Mouse (Mus musculus) lung, adult 2 months (tissue): Measurements from ENCODE around the gene B4galt1. TPM values are rescaled to one million over a fixed set of nuclear protein-coding genes. Genes with fewer than 3 reads are reported as not detected.
A peak's percentile ranks its signal among the peaks of the same experiment; 100 is the strongest.

ENCODE experiments used
- DNase-seq: peaks from one replicate; pipeline ENCODE4 v3.0.0; 2022
- H3K4me1 ChIP-seq: fragments of 200-500 bp; 2 replicates; pipeline ENCODE4 v1.6.1; 2011; ENCODE audit warnings: low read length; ENCODE audit not compliant: control insufficient read depth, insufficient read depth
- H3K4me3 ChIP-seq: fragments of 200-500 bp; replicated peaks from 2 replicates; pipeline ENCODE3; 2011; ENCODE audit warnings: low read depth, mild to moderate bottlenecking, control low read depth, low read length; ENCODE audit errors: extremely low read depth
- CTCF ChIP-seq: fragments of 200-500 bp; IDR thresholded peaks from 2 replicates; pipeline ENCODE4 v1.5.1; 2011; ENCODE audit warnings: mild to moderate bottlenecking, low read length, control low read depth; ENCODE audit not compliant: insufficient read depth
- POLR2A ChIP-seq: fragments of 200-500 bp; IDR thresholded peaks from 2 replicates; pipeline ENCODE4 v1.6.1; 2011; ENCODE audit warnings: low read depth, mild to moderate bottlenecking, control low read depth, low read length, borderline replicate concordance; ENCODE audit errors: extremely low read depth
- WGBS: fragments of 180-500 bp; shearing (Covaris S2); methylation state at CpG from one replicate; pipeline ENCODE4 v1.1.7; 2018; 5-methylcytosine and 5-hydroxymethylcytosine counted together
- polyA plus RNA-seq: library from polyadenylated mRNA; depleted of rRNA; stranded (reverse); fragments of >200 nt; gene quantifications from 2 replicates; pipeline ENCODE4 v1.2.3, GENCODE M21; 2012

Gene B4galt1
- polyA plus RNA-seq, 1 experiment = 44.6 TPM

- no peak for TF ChIP-seq POLR2A
- no peak for TF ChIP-seq CTCF
- no peak overlapping the region for H3K4me3 ChIP-seq
- 71% methylated on average over 11 of the region's 11 CpGs for WGBS
Observed at GRCm38 (mm10) chr4:40888839-40889238, 35.0 kb upstream of the B4galt1 start.

GRCm38 (mm10) chr4:40885883-40886282, 32.1 kb upstream of the B4galt1 start:
- TF ChIP-seq POLR2A = no peak
- no peak for TF ChIP-seq CTCF
- 57% methylated on average over 4 of the region's 4 CpGs for WGBS
- Histone ChIP-seq H3K4me3 (no peak overlapping the region), H3K4me1 (peaks cover 2% of the 10 kb centered on the region; the same call in 1 of the 2 replicates)
- no peak for DNase-seq

More at GRCm38 (mm10) chr4:40888839-40889238, 35.0 kb upstream of the B4galt1 start:
- no peak for DNase-seq
- H3K4me1 ChIP-seq = peaks cover 2% of the 10 kb centered on the region; the same call in 1 of the 2 replicates

- WGBS = 75% methylated on average over 2 of the region's 2 CpGs
- no peak for DNase-seq
- H3K4me1 ChIP-seq = peaks cover 2% of the 10 kb centered on the region; the same call in 1 of the 2 replicates
- TF ChIP-seq POLR2A (no peak), CTCF (no peak)
- no peak overlapping the region for H3K4me3 ChIP-seq
Observed at GRCm38 (mm10) chr4:40885166-40885525, 31.3 kb upstream of the B4galt1 start.

GRCm38 (mm10) chr4:40884282-40885165, 30.7 kb upstream of the B4galt1 start:
- TF ChIP-seq POLR2A (no peak), CTCF (no peak)
- Histone ChIP-seq H3K4me3 (no peak overlapping the region), H3K4me1 (no peaks in the 10 kb centered on the region)
- DNase-seq = no peak
- 67% methylated on average over 12 of the region's 12 CpGs for WGBS

- no peak overlapping the region for H3K4me3 ChIP-seq
- WGBS = 80% methylated on average over 10 of the region's 10 CpGs
- TF ChIP-seq POLR2A (no peak), CTCF (no peak)
- H3K4me1 ChIP-seq = no peaks in the 10 kb centered on the region
- DNase-seq = no peak
Observed at GRCm38 (mm10) chr4:40883200-40883599, 29.4 kb upstream of the B4galt1 start.

DNA sequence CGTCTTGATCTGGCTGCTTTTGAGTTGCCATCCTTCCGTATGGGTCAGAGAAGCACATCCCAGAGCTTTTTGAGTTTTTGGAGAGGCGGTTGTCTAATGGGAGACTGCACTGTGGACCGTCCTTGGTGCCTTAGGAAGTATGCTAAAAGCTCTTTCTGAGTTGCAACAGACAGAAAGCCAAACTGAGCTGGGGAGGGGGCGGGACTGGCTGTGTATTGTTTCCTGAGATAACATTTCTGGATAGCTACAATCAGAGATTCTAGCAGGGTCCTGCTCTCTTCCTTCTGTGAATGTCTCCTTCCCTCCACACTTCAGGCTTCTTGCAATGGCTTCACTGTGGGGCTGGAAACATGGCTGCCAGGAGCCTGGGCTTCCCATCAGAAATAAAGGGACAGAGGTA, 23.7 kb upstream of the B4galt1 start:
- H3K4me1 ChIP-seq = 0 out of 2 replicates have a peak, but pooled peaks cover 4% of the 10 kb centered on the region
- DNase-seq = no peak
- 51% methylated on average over 5 of the region's 5 CpGs for WGBS
- H3K4me3 ChIP-seq = no peak overlapping the region
- TF ChIP-seq POLR2A (no peak), CTCF (no peak)

GRCm38 (mm10) chr4:40876814-40877371, 23.1 kb upstream of the B4galt1 start:
- Histone ChIP-seq H3K4me1 (0 out of 2 replicates have a peak, but pooled peaks cover 4% of the 10 kb centered on the region), H3K4me3 (peak overlapping the region; percentile 22)
- 15% methylated on average over 12 of the region's 12 CpGs for WGBS
- TF ChIP-seq POLR2A (no peak), CTCF (no peak)
- peak; percentile 39 for DNase-seq

DNA sequence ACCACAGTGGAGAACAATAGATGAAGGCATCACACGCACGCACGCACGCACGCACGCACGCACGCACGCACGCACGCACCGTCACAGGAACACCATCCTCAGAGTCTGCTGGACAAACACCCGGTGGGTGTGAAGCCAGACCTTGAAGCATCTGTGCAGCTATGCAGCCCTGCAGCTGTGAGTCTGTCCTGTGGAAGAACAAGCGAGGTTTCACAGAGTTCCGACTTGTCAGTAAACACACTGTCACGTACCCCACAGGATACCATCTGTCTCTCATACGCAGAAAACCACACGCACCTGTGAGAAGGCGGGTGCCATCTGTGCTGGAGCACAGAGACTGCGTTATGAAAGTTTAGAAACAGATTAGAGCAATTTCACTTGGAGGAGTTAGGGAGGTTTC, 22.0 kb upstream of the B4galt1 start:
- 79% methylated on average over 20 of the region's 20 CpGs for WGBS
- H3K4me1 ChIP-seq = 0 out of 2 replicates have a peak, but pooled peaks cover 4% of the 10 kb centered on the region
- no peak overlapping the region for H3K4me3 ChIP-seq
- no peak for TF ChIP-seq CTCF
- no peak for TF ChIP-seq POLR2A
- DNase-seq = no peak

- H3K4me3 ChIP-seq = no peak overlapping the region
- no peak for TF ChIP-seq CTCF
- no peak for TF ChIP-seq POLR2A
- WGBS = 83% methylated on average over 5 of the region's 5 CpGs
- H3K4me1 ChIP-seq = 0 out of 2 replicates have a peak, but pooled peaks cover 4% of the 10 kb centered on the region
- DNase-seq = no peak
Observed at GRCm38 (mm10) chr4:40874794-40875552, 21.2 kb upstream of the B4galt1 start.
